Mouse (Mus musculus) lung, postnatal 0 days (tissue): Measurements from ENCODE around the gene 1700012A03Rik.

Experiments
- CTCF ChIP-seq: IDR thresholded peaks from 2 replicates; pipeline ENCODE4 v1.5.1; 2016; ENCODE audit warnings: antibody characterized with exemption, mild to moderate bottlenecking
- EP300 ChIP-seq: IDR thresholded peaks from 2 replicates; pipeline ENCODE4 v1.6.1; 2016; ENCODE audit warnings: antibody characterized with exemption, mild to moderate bottlenecking, control low read depth

DNA sequence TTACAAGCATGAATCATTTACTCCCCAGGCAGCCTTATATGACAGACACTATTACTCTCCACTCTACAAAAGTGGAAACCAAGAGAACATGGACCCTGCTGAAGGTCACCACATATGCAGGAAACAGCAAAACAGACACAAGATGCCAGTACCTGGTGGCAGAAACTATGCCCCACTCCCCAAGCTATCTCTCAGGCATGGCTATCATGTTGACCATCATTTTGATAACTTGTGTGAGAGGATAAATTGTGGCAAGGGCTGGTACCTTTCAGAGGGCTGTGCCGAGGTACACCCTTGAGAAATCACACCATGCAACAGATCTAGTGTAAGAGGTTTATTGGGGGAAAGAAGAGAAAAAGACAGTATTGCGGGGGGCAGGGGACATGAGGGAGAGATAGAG is 10.6 kb downstream of the 1700012A03Rik start:
- TF ChIP-seq CTCF (no peak), EP300 (no peak)
